Mouse (Mus musculus): Measurements from ENCODE around the gene Tctex1d2.

GRCm38 (mm10) chr16:32463426-32463825 is 43.9 kb downstream of the Tctex1d2 start:
- no peak for TF ChIP-seq CTCF (IDR thresholded peaks at IDR 0.05; ENCODE audit: control insufficient read depth, insufficient read depth, insufficient replicate concordance, low read depth, low read length)
- TF ChIP-seq POLR2A (IDR thresholded peaks at IDR 0.05; ENCODE audit: control insufficient read depth, low read depth, low read length), result no peak

Data from testis, adult 2 months (tissue).